Mouse (Mus musculus) brain, adult 2 months (tissue): Measurements from ENCODE around the gene Ppt2.
A peak's percentile ranks its signal among the peaks of the same experiment; 100 is the strongest.

Experiments used
- DNase-seq: peaks from one replicate; pipeline ENCODE4 v3.0.0; 2011; ENCODE audit warnings: low read depth, low spot score

Ppt2 gene

GRCm38 (mm10) chr17:34587814-34588213 is 40.5 kb downstream of the Ppt2 start:
- DNase-seq = no peak

- DNase-seq = peak; percentile 98
These were observed 40.9 kb downstream of the Ppt2 start for GRCm38 (mm10) chr17:34587423-34587811.

GRCm38 (mm10) chr17:34586796-34587422 is 41.4 kb downstream of the Ppt2 start:
- DNase-seq = peak; percentile 92

- peak; percentile 17 for DNase-seq
These were observed 42.2 kb downstream of the Ppt2 start for GRCm38 (mm10) chr17:34585877-34586771.

GRCm38 (mm10) chr17:34585121-34585520 is 43.2 kb downstream of the Ppt2 start:
- peak; percentile 52 for DNase-seq

GRCm38 (mm10) chr17:34583819-34584218 is 44.5 kb downstream of the Ppt2 start:
- no peak for DNase-seq

GRCm38 (mm10) chr17:34583397-34583796 is 44.9 kb downstream of the Ppt2 start:
- DNase-seq = no peak

GRCm38 (mm10) chr17:34582528-34582927 is 45.8 kb downstream of the Ppt2 start:
- DNase-seq = no peak

GRCm38 (mm10) chr17:34578070-34578469 is 50.2 kb downstream of the Ppt2 start:
- DNase-seq = no peak

GRCm38 (mm10) chr17:34576577-34576976 is 51.7 kb downstream of the Ppt2 start:
- DNase-seq = no peak

GRCm38 (mm10) chr17:34572361-34572760 is 55.9 kb downstream of the Ppt2 start:
- no peak for DNase-seq

- no peak for DNase-seq
These were observed 56.4 kb downstream of the Ppt2 start for GRCm38 (mm10) chr17:34571875-34572274.

GRCm38 (mm10) chr17:34569919-34570318 is 58.4 kb downstream of the Ppt2 start:
- no peak for DNase-seq

GRCm38 (mm10) chr17:34568421-34568820 is 59.9 kb downstream of the Ppt2 start:
- DNase-seq = no peak

GRCm38 (mm10) chr17:34567311-34567710 is 61.0 kb downstream of the Ppt2 start:
- DNase-seq = no peak
